29 mouse cellular contexts compared by ENCODE assay signal in the genomic region with DNA sequence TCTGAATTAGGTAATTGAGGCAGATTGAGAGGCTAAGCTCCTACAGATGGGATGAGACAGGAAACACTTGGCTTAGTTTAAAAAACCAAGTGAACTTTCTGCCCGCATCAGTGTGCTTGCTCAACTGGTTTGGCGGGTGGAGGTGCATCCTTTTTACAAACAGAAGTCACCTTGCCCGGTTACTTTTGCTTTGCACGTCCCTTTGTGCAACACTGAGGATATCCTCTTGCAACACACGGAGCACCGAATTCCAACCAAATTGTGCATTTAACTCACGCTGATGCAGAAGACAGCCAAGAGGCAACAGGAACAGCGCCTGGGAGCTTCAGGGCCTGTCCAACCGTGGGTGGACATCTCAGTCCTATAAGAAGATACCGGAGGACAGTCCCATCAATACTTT.
A peak's percentile ranks its signal among the peaks of the same experiment; 100 is the strongest.
DNase-seq lines count a peak whose midpoint lies in the region; ATAC-seq lines count a peak whose summit lies in the region.
"Had no signal": no experiment of that assay in that cellular context is flagged by ENCODE, and none has a peak within 500 bp of the region (broad histone marks: within the 10 kb centered on the region; RNA-seq: fewer than 3 reads in every experiment).

No protein-coding gene starts in this region.

- H3K9ac ChIP-seq in embryonic facial prominence, embryonic 14.5 days (ENCODE audit: low read depth, low read length) = no peak overlapping the region
- no peak overlapping the region for H3K9ac ChIP-seq in liver, embryonic 12.5 days
- H3K9ac ChIP-seq: embryonic facial prominence, embryonic 12.5 days; embryonic facial prominence, embryonic 15.5 days; forebrain, embryonic 13.5 days; forebrain, embryonic 15.5 days; forebrain, postnatal 0 days had no signal

- no peak overlapping the region for H3K4me3 ChIP-seq in embryonic facial prominence, embryonic 14.5 days (ENCODE audit: low read depth, low read length)
- no peak overlapping the region for H3K4me3 ChIP-seq in embryonic facial prominence, embryonic 10.5 days
- no peak overlapping the region for H3K4me3 ChIP-seq in liver, embryonic 12.5 days
- H3K4me3 ChIP-seq: embryonic facial prominence, embryonic 12.5 days; embryonic facial prominence, embryonic 15.5 days; erythroblast, embryonic 14.5 days; forebrain, embryonic 13.5 days; forebrain, embryonic 15.5 days had no signal

- H3K4me1 ChIP-seq in embryonic facial prominence, embryonic 14.5 days (ENCODE audit: control insufficient read depth, insufficient read depth, low read length) = no peaks in the 10 kb centered on the region
- H3K4me1 ChIP-seq in embryonic facial prominence, embryonic 10.5 days = 0 out of 2 replicates have a peak, but pooled peaks cover 6% of the 10 kb centered on the region
- H3K4me1 ChIP-seq in liver, embryonic 12.5 days = no peaks in the 10 kb centered on the region
- H3K4me1 ChIP-seq: embryonic facial prominence, embryonic 12.5 days; embryonic facial prominence, embryonic 15.5 days; forebrain, embryonic 13.5 days; forebrain, embryonic 15.5 days had no signal

- no peaks in the 10 kb centered on the region for H3K36me3 ChIP-seq in embryonic facial prominence, embryonic 14.5 days (ENCODE audit: control insufficient read depth, insufficient read depth, low read length)
- H3K36me3 ChIP-seq in embryonic facial prominence, embryonic 10.5 days (replicated peaks) = no peaks in the 10 kb centered on the region
- H3K36me3 ChIP-seq in liver, embryonic 12.5 days = no peaks in the 10 kb centered on the region
- H3K36me3 ChIP-seq: embryonic facial prominence, embryonic 12.5 days; embryonic facial prominence, embryonic 15.5 days; forebrain, embryonic 15.5 days; G1E had no signal

- no peak overlapping the region for H3K4me2 ChIP-seq in embryonic facial prominence, embryonic 14.5 days (ENCODE audit: low read depth, low read length)
- no peak overlapping the region for H3K4me2 ChIP-seq in liver, embryonic 12.5 days
- H3K4me2 ChIP-seq: embryonic facial prominence, embryonic 12.5 days; embryonic facial prominence, embryonic 15.5 days; forebrain, embryonic 13.5 days; forebrain, embryonic 15.5 days had no signal

- H3K27me3 ChIP-seq in embryonic facial prominence, embryonic 14.5 days (replicated peaks; ENCODE audit: control insufficient read depth, insufficient read depth, low read length) = no peaks in the 10 kb centered on the region
- no peaks in the 10 kb centered on the region for H3K27me3 ChIP-seq in embryonic facial prominence, embryonic 10.5 days (replicated peaks; ENCODE audit: low read depth, poor library complexity, severe bottlenecking)
- H3K27me3 ChIP-seq in liver, embryonic 12.5 days (replicated peaks) = no peaks in the 10 kb centered on the region
- H3K27me3 ChIP-seq: CH12.LX; embryonic facial prominence, embryonic 12.5 days; embryonic facial prominence, embryonic 15.5 days; forebrain, embryonic 13.5 days; forebrain, embryonic 15.5 days; Patski had no signal

- DNase-seq in embryonic facial prominence, embryonic 14.5 days (ENCODE audit: low spot score) = peak; percentile 56
- DNase-seq in embryonic facial prominence, embryonic 10.5 days (ENCODE audit: low spot score) = no peak
- DNase-seq in urinary bladder, postnatal 36 days (ENCODE audit: low spot score in 2 of 2) = peak; percentile 5 to 9
- DNase-seq in urinary bladder, adult 2 months (ENCODE audit: low spot score) = no peak
- DNase-seq: adrenal gland, adult 2 months; adrenal gland, postnatal 10 days; adrenal gland, postnatal 25 days; B cell, adult 2 months; cerebellum, adult 11 months; cerebellum, adult 18-20 months; cerebellum, adult 8-10 months; cerebellum, adult 9-11 months; cerebellum, postnatal 14 days; cerebellum, postnatal 36 days; embryo, embryonic 11 days; forebrain, postnatal 0 days had no signal

- WGBS in embryonic facial prominence, embryonic 14.5 days = 78% methylated on average over 10 of the region's 10 CpGs
- 77% methylated on average over 10 of the region's 10 CpGs for WGBS in embryonic facial prominence, embryonic 10.5 days
- 73% methylated on average over 10 of the region's 10 CpGs for WGBS in liver, embryonic 12.5 days (ENCODE audit: insufficient replicate concordance)

- ATAC-seq in embryonic facial prominence, embryonic 14.5 days (ENCODE audit: low read depth) = no peak
- peak; percentile 42 for ATAC-seq in granulocyte monocyte progenitor cell, adult 5-6 weeks (replicated peaks; ENCODE audit: poor library complexity, severe bottlenecking)
- peak; percentile 57 for ATAC-seq in megakaryocyte progenitor cell, adult 5-6 weeks (replicated peaks; ENCODE audit: poor library complexity)
- no peak for ATAC-seq in inflammation-experienced regulatory T-cells, adult 6 months
- no peak for ATAC-seq in liver, embryonic 12.5 days
- ATAC-seq: CD4-positive, CD25-positive, alpha-beta regulatory T cell, adult 4 months; forebrain, embryonic 13.5 days; forebrain, embryonic 15.5 days; forebrain, postnatal 0 days; Patski had no signal

- no peaks in the 10 kb centered on the region for H3K9me3 ChIP-seq in embryonic facial prominence, embryonic 14.5 days (ENCODE audit: control insufficient read depth, low read length)
- no peaks in the 10 kb centered on the region for H3K9me3 ChIP-seq in embryonic facial prominence, embryonic 10.5 days
- no peaks in the 10 kb centered on the region for H3K9me3 ChIP-seq in liver, embryonic 12.5 days (replicated peaks)
- H3K9me3 ChIP-seq: embryonic facial prominence, embryonic 12.5 days; embryonic facial prominence, embryonic 15.5 days; forebrain, embryonic 13.5 days; forebrain, embryonic 15.5 days; G1E had no signal

- H3K27ac ChIP-seq in embryonic facial prominence, embryonic 14.5 days (replicated peaks; ENCODE audit: low read depth, low read length) = no peak overlapping the region
- no peak overlapping the region for H3K27ac ChIP-seq in embryonic facial prominence, embryonic 10.5 days (replicated peaks)
- no peak overlapping the region for H3K27ac ChIP-seq in liver, embryonic 12.5 days
- H3K27ac ChIP-seq: embryonic facial prominence, embryonic 12.5 days; embryonic facial prominence, embryonic 15.5 days; forebrain, embryonic 13.5 days; forebrain, embryonic 15.5 days had no signal

Comparison
In these comparisons a context has a peak if more than half of its experiments do, and no peak if none do; other contexts are left out.
1. DNase-seq: peak in embryonic facial prominence, embryonic 14.5 days (single experiment) and urinary bladder, postnatal 36 days (2 of 2); none in embryonic facial prominence, embryonic 10.5 days (single experiment) and urinary bladder, adult 2 months (single experiment).
2. ATAC-seq: peak in granulocyte monocyte progenitor cell, adult 5-6 weeks (single experiment) and megakaryocyte progenitor cell, adult 5-6 weeks (single experiment); none in embryonic facial prominence, embryonic 14.5 days (single experiment), inflammation-experienced regulatory T-cells, adult 6 months (single experiment) and liver, embryonic 12.5 days (single experiment).